Mouse (Mus musculus) 3134 (cell line): ENCODE results near the gene Zfp993.
A peak's percentile ranks its signal among the peaks of the same experiment; 100 is the strongest.
"Not testable (repeated sequence)": the region's sequence is repeated elsewhere in the genome, so short reads cannot be mapped to it uniquely, and the experiment has no call there.

Experiments
- DNase-seq: peaks from one replicate; pipeline ENCODE4 v3.0.0-alpha.2; 2011; ENCODE audit warnings: low spot score; ENCODE audit not compliant: insufficient read length; ENCODE audit errors: extremely low read depth

Gene Zfp993

DNA sequence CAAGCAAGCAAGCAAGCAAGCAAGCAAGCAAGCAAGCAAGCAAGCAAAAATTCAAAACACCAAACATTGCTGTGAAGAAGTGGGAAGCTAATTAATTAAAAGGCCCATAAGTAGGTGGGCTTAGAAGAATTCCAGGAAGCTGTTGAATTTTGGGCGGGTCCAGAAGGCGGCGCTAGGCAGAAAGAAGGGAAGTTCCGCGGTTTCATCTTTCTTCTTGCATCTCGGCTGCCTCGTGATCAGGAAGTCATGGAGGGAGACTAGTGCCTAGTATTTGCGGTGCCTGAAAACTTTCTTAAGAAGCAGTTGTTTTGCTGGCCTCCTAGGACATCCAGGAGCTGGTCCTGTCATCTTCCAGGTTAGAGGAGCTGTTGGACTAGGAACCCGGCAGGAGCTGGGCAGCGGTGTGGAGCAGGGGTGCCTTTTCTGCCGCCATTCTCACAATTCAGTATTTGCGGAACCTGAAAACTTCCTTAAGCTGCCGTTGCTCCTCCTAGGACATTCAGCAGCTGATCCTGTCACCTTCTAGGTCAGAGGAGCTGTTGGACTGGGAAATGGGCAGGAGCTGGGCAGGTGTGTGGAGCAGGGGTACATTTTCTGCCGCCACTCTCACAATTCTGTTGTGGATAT lies at the start of gene Zfp993:
Gene Zfp993, plus strand, starts transcription at position 188 of the 627 bp plus-strand sequence.
- DNase-seq: not testable (repeated sequence)

DNA sequence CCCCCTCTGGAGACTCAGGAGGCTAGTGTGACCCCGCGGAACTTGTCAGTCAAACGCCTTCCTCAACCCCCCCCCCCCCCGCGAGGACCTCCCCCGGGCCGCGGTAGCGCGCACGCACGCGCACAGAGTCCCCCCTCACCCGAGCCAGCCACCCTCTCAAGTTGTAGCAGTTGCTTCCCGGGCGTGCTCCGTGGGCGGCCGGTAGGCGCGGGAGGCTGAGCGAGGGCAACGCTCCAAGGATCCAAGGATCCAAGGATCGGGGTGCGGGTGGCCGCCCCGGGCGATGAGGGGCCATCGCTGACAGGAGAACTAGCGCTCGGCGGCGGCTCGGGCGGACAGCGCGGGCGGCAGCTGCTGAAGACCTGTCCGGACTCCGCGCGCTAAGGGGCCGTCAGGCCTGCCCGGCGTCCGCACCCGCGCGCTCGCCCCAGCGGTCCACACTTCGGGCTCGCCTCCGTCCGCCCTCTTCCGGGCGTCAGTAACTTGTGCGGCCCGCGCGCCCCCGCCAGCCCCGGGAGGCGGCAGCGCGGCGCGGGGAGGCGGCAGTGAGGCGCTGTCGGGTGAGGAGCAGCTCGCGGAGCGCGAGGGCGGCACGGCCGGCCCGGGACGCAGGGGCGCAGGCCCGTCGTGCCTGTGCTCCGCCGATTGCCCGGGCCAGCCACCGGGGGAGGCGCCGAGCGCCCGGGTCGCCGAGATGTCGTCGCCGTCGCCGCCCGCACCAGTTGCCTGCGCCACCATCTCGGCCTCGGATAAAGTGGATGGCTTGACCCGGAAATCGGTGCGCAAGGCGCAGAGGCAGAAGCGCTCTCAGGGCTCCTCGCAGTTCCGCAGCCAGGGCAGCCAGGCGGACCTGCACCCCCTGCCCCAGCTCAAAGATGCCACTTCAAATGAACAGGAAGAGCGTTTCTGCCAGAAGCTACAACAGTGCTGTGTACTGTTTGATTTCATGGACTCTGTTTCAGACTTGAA lies 30.6 kb upstream of the Zfp993 start:
- DNase-seq: not testable (repeated sequence)

- peak; percentile 0 for DNase-seq
These were observed 7.0 kb upstream of the Zfp993 start for GRCm38 (mm10) chr4:146603578-146604399.

DNA sequence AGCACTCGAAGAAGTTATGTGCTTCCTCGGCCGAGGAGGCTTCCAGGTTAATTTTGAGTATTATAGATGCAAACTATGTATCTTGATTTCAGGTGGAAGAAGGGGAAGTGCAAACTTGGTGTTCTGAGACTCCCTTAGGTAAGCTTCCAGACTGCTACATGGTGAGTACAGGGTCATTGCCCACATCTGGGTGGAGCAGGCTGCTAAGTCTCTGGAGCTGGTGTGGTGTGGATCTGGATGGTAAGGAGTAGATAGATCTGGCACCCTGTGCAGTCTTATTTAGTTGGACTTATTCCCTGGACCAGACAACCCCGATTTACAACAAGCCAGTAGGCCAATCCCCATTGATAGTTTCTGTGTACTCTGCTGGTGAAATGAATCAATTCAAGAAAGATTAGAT lies 33.6 kb downstream of the Zfp993 start:
- DNase-seq: not testable (repeated sequence)

DNA sequence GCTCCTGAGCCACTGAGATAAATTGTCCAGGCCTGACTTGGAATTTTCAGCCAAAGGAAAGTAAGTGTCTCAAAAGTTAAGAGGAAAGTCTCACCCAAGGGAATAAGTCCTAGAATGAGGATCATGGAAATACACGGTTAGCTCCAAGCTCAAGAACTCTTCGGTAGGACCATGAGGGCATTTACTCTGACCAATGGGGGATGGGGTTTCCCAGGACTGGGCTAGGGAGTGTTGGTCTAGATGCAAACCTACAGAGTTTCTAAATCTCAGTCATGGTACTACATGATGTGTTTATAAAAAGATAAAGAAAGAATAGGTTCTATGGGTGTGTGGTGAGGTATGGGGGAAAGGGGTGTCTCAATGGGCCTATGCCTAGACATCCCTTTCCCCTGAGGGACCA lies 38.9 kb downstream of the Zfp993 start:
- DNase-seq: not testable (repeated sequence)

- not testable (repeated sequence) for DNase-seq
These were observed 39.4 kb downstream of the Zfp993 start for GRCm38 (mm10) chr4:146650115-146650514.

DNA sequence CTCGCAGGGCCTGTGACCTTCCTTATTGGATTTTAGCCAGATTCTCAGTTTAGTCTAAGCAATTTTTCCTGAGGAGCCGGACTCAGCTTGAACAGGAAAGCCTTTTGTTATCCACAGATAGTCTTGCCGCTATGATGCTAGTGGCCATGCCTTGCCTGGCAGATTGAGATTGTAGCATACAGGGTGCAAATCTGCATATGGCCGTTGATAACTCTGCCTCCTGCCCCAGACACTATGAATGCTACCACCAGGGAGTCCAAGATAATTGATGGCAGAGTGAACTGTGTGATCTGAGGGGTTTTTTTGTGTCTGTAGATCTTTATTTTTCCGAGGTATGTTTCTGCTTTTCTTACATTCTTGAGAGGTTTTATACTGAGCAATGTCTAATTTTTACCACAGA lies 39.9 kb downstream of the Zfp993 start:
- not testable (repeated sequence) for DNase-seq
